Mouse (Mus musculus) MEL (cell line): Measurements from ENCODE around the gene Habp2.

Experiments used
- CTCF ChIP-seq, 3 experiments: IDR thresholded peaks in 2 of 3; conservative IDR thresholded peaks in 1 of 3; 2 replicates each; pipeline ENCODE4 v1.5.1; 2011 to 2012; ENCODE audit warnings: low read length in 3 of 3, low read depth in 2 of 3, mild to moderate bottlenecking in 2 of 3, improper control_type of control experiment in 1 of 3, inconsistent platforms in 1 of 3, mixed read lengths in 1 of 3, moderate library complexity in 1 of 3; ENCODE audit not compliant: control insufficient read depth in 1 of 3, insufficient read depth in 1 of 3, poor library complexity in 1 of 3, severe bottlenecking in 1 of 3
- EP300 ChIP-seq, 2 experiments: IDR thresholded peaks; 2 replicates each; pipeline ENCODE4 v1.6.1; 2011; ENCODE audit warnings: improper control_type of control experiment in 2 of 2, low read length in 2 of 2, low read depth in 1 of 2, mild to moderate bottlenecking in 1 of 2
- GATA1 ChIP-seq: IDR thresholded peaks from 2 replicates; pipeline ENCODE4 v1.6.1; 2011; ENCODE audit warnings: low read depth, low read length, improper control_type of control experiment
- HCFC1 ChIP-seq: IDR thresholded peaks from 2 replicates; pipeline ENCODE4 v1.6.1; 2012; ENCODE audit warnings: low read depth, mild to moderate bottlenecking, inconsistent platforms, low read length, improper control_type of control experiment, moderate library complexity
- JUND ChIP-seq: IDR thresholded peaks from 2 replicates; pipeline ENCODE4 v1.6.1; 2011; ENCODE audit warnings: low read depth, mild to moderate bottlenecking, improper control_type of control experiment, low read length
- MEF2A ChIP-seq: IDR thresholded peaks from 2 replicates; pipeline ENCODE4 v1.6.1; 2014; ENCODE audit warnings: low read depth, mild to moderate bottlenecking, inconsistent platforms, low read length, improper control_type of control experiment; ENCODE audit not compliant: poor library complexity, insufficient replicate concordance, severe bottlenecking; ENCODE audit errors: extremely low read depth
- POLR2A ChIP-seq, 2 experiments: IDR thresholded peaks; 2 replicates each; pipeline ENCODE4 v1.6.1; 2011 to 2012; ENCODE audit warnings: low read length in 2 of 2, mild to moderate bottlenecking in 2 of 2, control low read depth in 1 of 2, improper control_type of control experiment in 1 of 2, low read depth in 1 of 2, moderate library complexity in 1 of 2; ENCODE audit not compliant: control insufficient read depth in 1 of 2, insufficient read depth in 1 of 2, poor library complexity in 1 of 2
- USF1 ChIP-seq: IDR thresholded peaks from 2 replicates; pipeline ENCODE4 v1.6.1; 2014; ENCODE audit warnings: low read depth, mild to moderate bottlenecking, inconsistent platforms, low read length, improper control_type of control experiment, moderate library complexity

GRCm38 (mm10) chr19:56346750-56347149, 59.8 kb downstream of the Habp2 start:
- TF ChIP-seq EP300 (IDR thresholded peaks at IDR 0.05; ENCODE audit: low read depth in 1 of 2, low read length in 2 of 2) (no peak), MEF2A (no peak), CTCF (IDR thresholded peaks at IDR 0.05 in 2 of 3, conservative IDR thresholded peaks at IDR 0.05 in 1 of 3; ENCODE audit: control insufficient read depth in 1 of 3, insufficient read depth in 1 of 3, low read depth in 2 of 3, low read length in 3 of 3, poor library complexity in 1 of 3, severe bottlenecking in 1 of 3) (no peak), POLR2A (IDR thresholded peaks at IDR 0.05; ENCODE audit: control insufficient read depth in 1 of 2, insufficient read depth in 1 of 2, low read depth in 1 of 2, low read length in 2 of 2, poor library complexity in 1 of 2) (no peak), USF1 (no peak), JUND (no peak), GATA1 (no peak), HCFC1 (no peak)
